Mouse (Mus musculus) left cerebral cortex, postnatal 36 days (tissue): ENCODE measurements at regions not wholly inside any gene's neighbourhood (a gene's known extent, or its start where the extent isn't known, plus 50 kb on each side); places are given as distances from the start of the nearest gene placed in this dataset.

Experiments
- DNase-seq, 2 experiments: peaks; one replicate each; pipeline ENCODE4 v3.0.0; 2021 to 2022; ENCODE audit warnings: low spot score in 2 of 2, mixed read lengths in 1 of 2
- intact Hi-C: fragments of 180-260 bp; cut with DNase I; formaldehyde crosslinking; loops from one replicate; pipeline ENCODE4 v1.15.1; 2025

- no peak for DNase-seq
- intact Hi-C loops, result no loop called here
Measured at GRCm38 (mm10) chr2:159086836-159087235, 292.2 kb downstream of the Dhx35 start.

- intact Hi-C loops, result no loop called here
- no peak for DNase-seq
Measured at GRCm38 (mm10) chr2:159088196-159088595, 293.6 kb downstream of the Dhx35 start.

GRCm38 (mm10) chr2:159096667-159097066 is 302.1 kb downstream of the Dhx35 start:
- intact Hi-C loops, result no loop called here
- DNase-seq, result no peak

GRCm38 (mm10) chr2:159134042-159134441 is 339.4 kb downstream of the Dhx35 start:
- intact Hi-C loops, result no loop called here
- DNase-seq, result no peak

GRCm38 (mm10) chr2:159138603-159139002 is 344.0 kb downstream of the Dhx35 start:
- intact Hi-C loops, result no loop called here
- no peak for DNase-seq

- intact Hi-C loops, result no loop called here
Measured at GRCm38 (mm10) chr2:159145980-159146379, 351.4 kb downstream of the Dhx35 start.

GRCm38 (mm10) chr2:159163985-159164384 is 369.4 kb downstream of the Dhx35 start:
- intact Hi-C loops, result loop anchor here (2.0 to 10.0 kb wide), 2 partner anchors 109 to 249 kb away; no protein-coding TSS in a partner anchor
- DNase-seq, result no peak

More at GRCm38 (mm10) chr2:159145980-159146379, 351.4 kb downstream of the Dhx35 start:
- DNase-seq, result no peak

- no peak for DNase-seq
- intact Hi-C loops, result loop anchor here (10.0 kb wide), 1 partner anchor 254 kb away; no protein-coding TSS in a partner anchor
Measured at GRCm38 (mm10) chr2:159168553-159169064, 374.0 kb downstream of the Dhx35 start.

- intact Hi-C loops, result no loop called here
- no peak for DNase-seq
Measured at GRCm38 (mm10) chr2:159196156-159196555, 401.5 kb downstream of the Dhx35 start.

- intact Hi-C loops, result no loop called here
- DNase-seq, result no peak
Measured at GRCm38 (mm10) chr2:159232266-159232665, 437.7 kb downstream of the Dhx35 start.

- no peak for DNase-seq
- intact Hi-C loops, result no loop called here
Measured at GRCm38 (mm10) chr2:159235000-159235399, 440.4 kb downstream of the Dhx35 start.

GRCm38 (mm10) chr2:159250065-159250464 is 455.5 kb downstream of the Dhx35 start:
- DNase-seq, result no peak
- intact Hi-C loops, result no loop called here

- no peak for DNase-seq
- intact Hi-C loops, result no loop called here
Measured at GRCm38 (mm10) chr2:159250993-159251665, 456.5 kb downstream of the Dhx35 start.

- no peak for DNase-seq
- intact Hi-C loops, result no loop called here
Measured at GRCm38 (mm10) chr2:159270221-159271080, 475.8 kb downstream of the Dhx35 start.

GRCm38 (mm10) chr2:159278896-159279295 is 484.3 kb downstream of the Dhx35 start:
- DNase-seq, result no peak
- intact Hi-C loops, result no loop called here

- intact Hi-C loops, result no loop called here
- no peak for DNase-seq
Measured at GRCm38 (mm10) chr2:159281558-159282320, 487.1 kb downstream of the Dhx35 start.

GRCm38 (mm10) chr2:159284100-159284499 is 489.5 kb downstream of the Dhx35 start:
- no peak for DNase-seq
- intact Hi-C loops, result no loop called here

- intact Hi-C loops, result no loop called here
- DNase-seq, result no peak
Measured at GRCm38 (mm10) chr2:159284525-159285189, 490.1 kb downstream of the Dhx35 start.

- intact Hi-C loops, result no loop called here
- DNase-seq, result peak in 1 of 2 experiments; percentile 4
Measured at GRCm38 (mm10) chr2:159287996-159288563, 493.5 kb downstream of the Dhx35 start.
